Mouse (Mus musculus) CH12.LX (cell line): ENCODE results near the gene Hsd17b3. TPM values are rescaled to one million over a fixed set of nuclear protein-coding genes. Genes with fewer than 3 reads are reported as not detected.

Source experiments
- DNase-seq: peaks from one replicate; pipeline ENCODE4 v3.0.0-alpha.2; 2013; ENCODE audit errors: extremely low read depth
- H3K27ac ChIP-seq: 2 replicates; pipeline ENCODE4 v1.5.1; 2012; ENCODE audit warnings: low read depth, mild to moderate bottlenecking, control low read depth, moderate library complexity; ENCODE audit not compliant: insufficient read depth
- H3K27me3 ChIP-seq: replicated peaks from 2 replicates; pipeline ENCODE3; 2012; ENCODE audit warnings: inconsistent platforms
- H3K36me3 ChIP-seq, 2 experiments: replicated peaks in 1 of 2; 2 replicates each; pipeline versions ENCODE3 to v1.6.1; 2012; ENCODE audit warnings: inconsistent platforms in 1 of 2, low read length in 1 of 2, mild to moderate bottlenecking in 1 of 2, mixed read lengths in 1 of 2, moderate library complexity in 1 of 2; ENCODE audit not compliant: control insufficient read depth in 1 of 2, insufficient read depth in 1 of 2
- H3K4me1 ChIP-seq, 2 experiments: 2 replicates each; pipeline ENCODE4 v1.6.1; 2012; ENCODE audit warnings: inconsistent platforms in 1 of 2, moderate library complexity in 1 of 2; ENCODE audit not compliant: insufficient read depth in 2 of 2, control insufficient read depth in 1 of 2
- H3K4me2 ChIP-seq: 2 replicates; pipeline ENCODE4 v1.6.1; 2012; ENCODE audit warnings: low read depth, mild to moderate bottlenecking, control low read depth; ENCODE audit not compliant: poor library complexity, insufficient read depth, severe bottlenecking
- H3K4me3 ChIP-seq, 3 experiments: fragments of 150-350 bp in 1 of 3; sonication (generic) in 1 of 3; replicated peaks in 1 of 3; 2 replicates each; pipeline versions ENCODE3 to v1.5.1; 2011 to 2012; ENCODE audit warnings: low read depth in 2 of 3, low read length in 2 of 3, mild to moderate bottlenecking in 2 of 3, moderate library complexity in 2 of 3, control low read depth in 1 of 3, improper control_type of control experiment in 1 of 3, inconsistent platforms in 1 of 3, mixed read lengths in 1 of 3; ENCODE audit not compliant: poor library complexity in 1 of 3
- H3K79me2 ChIP-seq: replicated peaks from 2 replicates; pipeline ENCODE4 v1.6.1; 2012; ENCODE audit warnings: mild to moderate bottlenecking, moderate library complexity; ENCODE audit not compliant: control insufficient read depth, poor library complexity, insufficient read depth, severe bottlenecking; ENCODE audit errors: extremely low read depth
- H3K9ac ChIP-seq: 2 replicates; pipeline ENCODE4 v1.6.1; 2012; ENCODE audit warnings: low read depth, mild to moderate bottlenecking, control low read depth, moderate library complexity; ENCODE audit not compliant: insufficient read depth
- H3K9me3 ChIP-seq: replicated peaks from 2 replicates; pipeline ENCODE3; 2012; ENCODE audit warnings: low read length, inconsistent platforms, mixed read lengths
- CHD1 ChIP-seq: IDR thresholded peaks from 2 replicates; pipeline ENCODE4 v1.6.1; 2012; ENCODE audit warnings: low read depth, low read length, improper control_type of control experiment, inconsistent platforms
- CHD2 ChIP-seq: IDR thresholded peaks from 2 replicates; pipeline ENCODE4 v1.6.1; 2011; ENCODE audit warnings: low read length, improper control_type of control experiment
- CTCF ChIP-seq, 2 experiments: IDR thresholded peaks in 1 of 2; conservative IDR thresholded peaks in 1 of 2; 2 replicates each; pipeline ENCODE4 v1.5.1; 2011 to 2012; ENCODE audit warnings: low read depth in 2 of 2, low read length in 2 of 2, improper control_type of control experiment in 1 of 2, inconsistent platforms in 1 of 2, mild to moderate bottlenecking in 1 of 2, moderate library complexity in 1 of 2
- E2F4 ChIP-seq: IDR thresholded peaks from 2 replicates; pipeline ENCODE4 v1.6.1; 2011; ENCODE audit warnings: low read depth, low read length, improper control_type of control experiment; ENCODE audit not compliant: insufficient replicate concordance
- ELF1 ChIP-seq: IDR thresholded peaks from 2 replicates; pipeline ENCODE4 v1.6.1; 2014; ENCODE audit warnings: low read depth, mild to moderate bottlenecking, inconsistent platforms, low read length, improper control_type of control experiment
- EP300 ChIP-seq: IDR thresholded peaks from 2 replicates; pipeline ENCODE4 v1.6.1; 2011; ENCODE audit warnings: low read length, improper control_type of control experiment
- IRF4 ChIP-seq: IDR thresholded peaks from 2 replicates; pipeline ENCODE4 v1.6.1; 2014; ENCODE audit warnings: low read depth, mild to moderate bottlenecking, inconsistent platforms, low read length, improper control_type of control experiment
- JUN ChIP-seq: IDR thresholded peaks from 2 replicates; pipeline ENCODE4 v1.6.1; 2011; ENCODE audit warnings: low read depth, mild to moderate bottlenecking, low read length, improper control_type of control experiment, moderate library complexity; ENCODE audit not compliant: insufficient read depth
- JUND ChIP-seq: conservative IDR thresholded peaks from 2 replicates; pipeline ENCODE4 v1.6.1; 2011; ENCODE audit warnings: low read depth, low read length, improper control_type of control experiment
- KAT2A ChIP-seq: IDR thresholded peaks from 2 replicates; pipeline ENCODE4 v1.6.1; 2012; ENCODE audit warnings: low read length, improper control_type of control experiment, inconsistent platforms; ENCODE audit not compliant: insufficient replicate concordance
- MAX ChIP-seq: IDR thresholded peaks from 2 replicates; pipeline ENCODE4 v1.6.1; 2011; ENCODE audit warnings: low read length, improper control_type of control experiment
- MAZ ChIP-seq: IDR thresholded peaks from 2 replicates; pipeline ENCODE4 v1.6.1; 2012; ENCODE audit warnings: low read depth, mild to moderate bottlenecking, inconsistent platforms, low read length, improper control_type of control experiment, moderate library complexity
- MXI1 ChIP-seq: IDR thresholded peaks from 2 replicates; pipeline ENCODE4 v1.6.1; 2011; ENCODE audit warnings: mild to moderate bottlenecking, low read depth, low read length, improper control_type of control experiment
- NELFE ChIP-seq: IDR thresholded peaks from 2 replicates; pipeline ENCODE4 v1.6.1; 2011; ENCODE audit warnings: low read depth, low read length, improper control_type of control experiment
- NRF1 ChIP-seq: IDR thresholded peaks from 2 replicates; pipeline ENCODE4 v1.6.1; 2014; ENCODE audit warnings: low read depth, mild to moderate bottlenecking, inconsistent platforms, low read length, improper control_type of control experiment, moderate library complexity
- POLR2A ChIP-seq: IDR thresholded peaks from 2 replicates; pipeline ENCODE4 v1.6.1; 2011; ENCODE audit warnings: low read depth, mild to moderate bottlenecking, improper control_type of control experiment, low read length
- POLR2AphosphoS2 ChIP-seq: IDR thresholded peaks from 2 replicates; pipeline ENCODE4 v1.6.1; 2011; ENCODE audit warnings: low read depth, low read length, improper control_type of control experiment
- RAD21 ChIP-seq: IDR thresholded peaks from 2 replicates; pipeline ENCODE4 v1.6.1; 2011; ENCODE audit warnings: low read depth, mild to moderate bottlenecking, low read length, improper control_type of control experiment, moderate library complexity
- RCOR1 ChIP-seq: conservative IDR thresholded peaks from 2 replicates; pipeline ENCODE4 v1.6.1; 2012; ENCODE audit warnings: low read depth, mild to moderate bottlenecking, inconsistent platforms, low read length, improper control_type of control experiment
- SMC3 ChIP-seq: IDR thresholded peaks from 2 replicates; pipeline ENCODE4 v1.6.1; 2011; ENCODE audit warnings: low read depth, low read length, improper control_type of control experiment
- TCF12 ChIP-seq: IDR thresholded peaks from 2 replicates; pipeline ENCODE4 v1.6.1; 2014; ENCODE audit warnings: low read depth, mild to moderate bottlenecking, inconsistent platforms, low read length, improper control_type of control experiment
- USF1 ChIP-seq: IDR thresholded peaks from 2 replicates; pipeline ENCODE4 v1.6.1; 2014; ENCODE audit warnings: low read depth, mild to moderate bottlenecking, inconsistent platforms, low read length, improper control_type of control experiment
- ZC3H11A ChIP-seq: IDR thresholded peaks from 2 replicates; pipeline ENCODE4 v1.6.1; 2012; ENCODE audit warnings: low read depth, mild to moderate bottlenecking, inconsistent platforms, low read length, improper control_type of control experiment
- ZKSCAN1 ChIP-seq: IDR thresholded peaks from 2 replicates; pipeline ENCODE4 v1.6.1; 2012; ENCODE audit warnings: low read depth, inconsistent platforms, low read length, improper control_type of control experiment, borderline replicate concordance
- ZMIZ1 ChIP-seq: IDR thresholded peaks from 2 replicates; pipeline ENCODE4 v1.6.1; 2012; ENCODE audit warnings: low read depth, mild to moderate bottlenecking, inconsistent platforms, low read length, improper control_type of control experiment
- dilution Hi-C: fragments of 300-500 bp; cut with MboI; formaldehyde crosslinking; loops from 2 replicates; pipeline ENCODE4 v1.14.3; 2020; ENCODE audit warnings: low sequenced_read_pairs; ENCODE audit not compliant: extremely low pct_unique_long_range_greater_than_20kb, extremely low pct_ligation_motif_present
- in situ Hi-C: fragments of 300-500 bp; cut with MboI; formaldehyde crosslinking; loops from 3 replicates; pipeline ENCODE4 v1.14.3; 2019; ENCODE audit warnings: low sequenced_read_pairs, low pct_ligation_motif_present, low pct_unique_long_range_greater_than_20kb, mixed read lengths
- polyA plus RNA-seq: library from polyadenylated mRNA; unstranded; fragments of >175 nt; gene quantifications from 2 replicates; pipeline ENCODE4 v1.2.1, GENCODE M21; 2012; ENCODE audit warnings: low read depth; ENCODE audit not compliant: insufficient read length
- total RNA-seq, 2 experiments: library from RNA; depleted of rRNA; stranded (reverse); fragments of 300-350 nt in 1 of 2; fragments of >200 nt in 1 of 2; gene quantifications; 2 replicates each; pipeline ENCODE4 v1.2.3; 2012 to 2014

Hsd17b3 gene
- total and polyA plus RNA-seq, 3 experiments, result not detected

- dilution Hi-C loops, result no loop called here
- Histone ChIP-seq H3K36me3 (no peaks in the 10 kb centered on the region), H3K9me3 (no peaks in the 10 kb centered on the region), H3K4me3 (no peak overlapping the region), H3K27me3 (no peaks in the 10 kb centered on the region), H3K27ac (no peak overlapping the region), H3K79me2 (no peaks in the 10 kb centered on the region), H3K4me2 (no peak overlapping the region), H3K9ac (no peak overlapping the region), H3K4me1 (no peaks in the 10 kb centered on the region)
- DNase-seq, result no peak
- TF ChIP-seq MAZ (no peak), CHD1 (no peak), CHD2 (no peak), ZMIZ1 (no peak), RAD21 (no peak), TCF12 (no peak), JUN (no peak), POLR2AphosphoS2 (no peak), E2F4 (no peak), IRF4 (no peak), RCOR1 (no peak), NRF1 (no peak)
- in situ Hi-C loops, result no loop called here
These were observed 70.4 kb downstream of the Hsd17b3 start for GRCm38 (mm10) chr13:64018586-64019141.

DNA sequence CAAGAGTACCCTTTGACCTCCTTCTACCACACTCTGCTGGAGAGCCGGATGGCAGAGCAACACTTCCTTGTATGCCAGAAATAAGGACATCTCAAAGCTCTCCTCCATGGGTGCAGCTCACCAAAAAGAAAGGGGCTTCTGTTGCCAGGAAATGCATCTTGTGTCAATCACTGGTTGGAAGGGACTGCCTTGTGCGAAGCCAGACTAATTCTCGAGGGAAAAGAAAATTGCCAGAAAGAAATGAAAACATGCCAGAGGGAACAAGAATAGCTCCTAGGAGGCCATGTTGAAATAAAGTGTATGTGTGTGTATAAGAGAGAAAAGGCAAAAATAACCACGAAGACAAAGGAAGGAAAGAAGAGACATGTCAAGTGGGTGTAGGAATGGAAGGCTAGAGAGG, 73.0 kb downstream of the Hsd17b3 start:
- Histone ChIP-seq H3K4me2 (no peak overlapping the region), H3K27me3 (no peaks in the 10 kb centered on the region), H3K27ac (no peak overlapping the region), H3K4me3 (no peak overlapping the region), H3K9me3 (no peaks in the 10 kb centered on the region), H3K36me3 (no peaks in the 10 kb centered on the region), H3K4me1 (no peaks in the 10 kb centered on the region), H3K79me2 (no peaks in the 10 kb centered on the region), H3K9ac (no peak overlapping the region)
- dilution Hi-C loops, result no loop called here
- TF ChIP-seq KAT2A (no peak), USF1 (no peak), ZKSCAN1 (no peak), JUND (no peak), CHD1 (no peak), ELF1 (no peak), ZMIZ1 (no peak), IRF4 (no peak), CTCF (conservative IDR thresholded peaks at IDR 0.05 in 1 of 2, IDR thresholded peaks at IDR 0.05 in 1 of 2; ENCODE audit: low read depth in 2 of 2, low read length in 2 of 2) (no peak), NELFE (no peak), POLR2A (no peak), SMC3 (no peak), CHD2 (no peak), MXI1 (no peak), ZC3H11A (no peak), MAX (no peak), EP300 (no peak)
- no peak for DNase-seq
- in situ Hi-C loops, result no loop called here
